22 mouse cellular contexts compared by ENCODE assay signal in the genomic region with DNA sequence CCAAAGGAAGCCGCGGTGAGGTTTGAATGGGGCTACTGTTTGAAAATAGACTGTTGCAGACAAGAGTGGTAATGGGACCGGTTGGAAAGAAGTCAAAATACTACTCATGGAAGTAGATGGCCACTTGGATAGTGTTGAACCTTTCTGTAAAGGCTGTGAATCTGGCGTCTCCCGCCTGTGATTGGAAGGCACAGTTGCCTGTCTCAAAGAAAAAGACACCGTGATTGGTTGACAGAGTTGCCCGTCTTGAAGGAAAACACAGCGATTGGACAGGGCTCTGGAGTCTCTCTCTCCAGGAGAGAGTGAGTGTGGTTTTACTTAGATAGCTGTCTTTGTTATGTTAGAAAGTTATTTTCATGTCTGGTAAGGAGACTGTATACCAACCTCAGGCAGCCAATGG. TPM values are rescaled to one million over a fixed set of nuclear protein-coding genes. Genes with fewer than 3 reads are reported as not detected.
DNase-seq lines count a peak whose midpoint lies in the region; ATAC-seq and TF ChIP-seq lines count a peak whose summit lies in the region.
"Had no signal": no experiment of that assay in that cellular context is flagged by ENCODE, and none has a peak within 500 bp of the region (broad histone marks: within the 10 kb centered on the region; RNA-seq: fewer than 3 reads in every experiment).

No protein-coding gene starts in this region.

- TF ChIP-seq CTCF in MEL (IDR thresholded peaks at IDR 0.05 in 2 of 3, conservative IDR thresholded peaks at IDR 0.05 in 1 of 3; ENCODE audit: control insufficient read depth in 1 of 3, insufficient read depth in 1 of 3, low read depth in 2 of 3, low read length in 3 of 3, poor library complexity in 1 of 3, severe bottlenecking in 1 of 3): no peak
- TF ChIP-seq CTCF in lung, postnatal 0 days (IDR thresholded peaks at IDR 0.05): no peak

- no peaks in the 10 kb centered on the region for H3K4me1 ChIP-seq in MEL (ENCODE audit: control insufficient read depth in 1 of 2, insufficient read depth in 2 of 2, low read length in 2 of 2)
- no peaks in the 10 kb centered on the region for H3K4me1 ChIP-seq in lung, postnatal 0 days (ENCODE audit: insufficient read depth, low read depth, low read length)
- H3K4me1 ChIP-seq in limb, embryonic 10.5 days: no peaks in the 10 kb centered on the region
- H3K4me1 ChIP-seq: hindbrain, embryonic 12.5 days; kidney, embryonic 15.5 days; limb, embryonic 12.5 days; midbrain, embryonic 15.5 days had no signal

- H3K9ac ChIP-seq in MEL (ENCODE audit: control insufficient read depth, low read depth, low read length, poor library complexity, severe bottlenecking): no peak overlapping the region
- no peak overlapping the region for H3K9ac ChIP-seq in lung, postnatal 0 days (replicated peaks; ENCODE audit: low read depth)
- H3K9ac ChIP-seq: hindbrain, embryonic 12.5 days; kidney, embryonic 15.5 days; limb, embryonic 12.5 days; liver, embryonic 14.5 days; midbrain, embryonic 15.5 days had no signal

- no peak overlapping the region for H3K27ac ChIP-seq in MEL (ENCODE audit: control insufficient read depth, low read depth, low read length)
- no peak overlapping the region for H3K27ac ChIP-seq in lung, postnatal 0 days (ENCODE audit: low read length)
- no peak overlapping the region for H3K27ac ChIP-seq in limb, embryonic 10.5 days
- H3K27ac ChIP-seq: heart, adult 2 months; hindbrain, embryonic 12.5 days; kidney, embryonic 15.5 days; limb, embryonic 12.5 days; liver, embryonic 14.5 days; midbrain, embryonic 15.5 days had no signal

- peak; percentile 68 for ATAC-seq in lung, postnatal 0 days
- ATAC-seq: activated CD4-positive, CD25-positive, alpha-beta regulatory T cell, adult 4 months; intestine, embryonic 16.5 days; midbrain, embryonic 15.5 days had no signal

- H3K36me3 ChIP-seq in MEL (ENCODE audit: control insufficient read depth in 1 of 2, insufficient read depth in 2 of 2, low read length in 2 of 2): no peaks in the 10 kb centered on the region
- no peaks in the 10 kb centered on the region for H3K36me3 ChIP-seq in lung, postnatal 0 days (ENCODE audit: insufficient read depth, low read length)
- no peaks in the 10 kb centered on the region for H3K36me3 ChIP-seq in limb, embryonic 10.5 days
- H3K36me3 ChIP-seq: G1E; hindbrain, embryonic 12.5 days; kidney, embryonic 15.5 days; limb, embryonic 12.5 days; midbrain, embryonic 15.5 days had no signal

- H3K4me2 ChIP-seq in lung, postnatal 0 days (replicated peaks; ENCODE audit: low read depth, low read length): no peak overlapping the region
- H3K4me2 ChIP-seq: hindbrain, embryonic 12.5 days; kidney, embryonic 15.5 days; limb, embryonic 12.5 days; midbrain, embryonic 15.5 days had no signal

- H3K4me3 ChIP-seq in MEL (ENCODE audit: control insufficient read depth in 1 of 2, insufficient read depth in 1 of 2, low read depth in 2 of 2, low read length in 2 of 2): no peak overlapping the region
- H3K4me3 ChIP-seq in lung, postnatal 0 days (ENCODE audit: low read depth, low read length): no peak overlapping the region
- H3K4me3 ChIP-seq in limb, embryonic 10.5 days: no peak overlapping the region
- H3K4me3 ChIP-seq: heart, adult 2 months; hindbrain, embryonic 12.5 days; kidney, embryonic 15.5 days; limb, embryonic 12.5 days; midbrain, embryonic 15.5 days had no signal

- no peaks in the 10 kb centered on the region for H3K9me3 ChIP-seq in MEL (replicated peaks; ENCODE audit: insufficient read depth, low read length)
- no peaks in the 10 kb centered on the region for H3K9me3 ChIP-seq in lung, postnatal 0 days (ENCODE audit: low read length)
- no peaks in the 10 kb centered on the region for H3K9me3 ChIP-seq in limb, embryonic 10.5 days (replicated peaks)
- H3K9me3 ChIP-seq: kidney, embryonic 15.5 days; midbrain, embryonic 15.5 days had no signal

- DNase-seq in left cerebral cortex, postnatal 10 days (ENCODE audit: extremely low spot score in 1 of 2, low spot score in 2 of 2): peak; percentile 27 to 51
- no peak for DNase-seq in left cerebral cortex, adult 11 months (ENCODE audit: low spot score)
- DNase-seq in 416B (ENCODE audit: low read depth): peak; percentile 20
- peak; percentile 6 for DNase-seq in MEL (ENCODE audit: low read depth, low spot score)
- peak; percentile 60 for DNase-seq in lung, postnatal 0 days (ENCODE audit: low spot score)
- no peak for DNase-seq in adrenal gland, adult 18-20 months (ENCODE audit: low spot score in 2 of 2)
- DNase-seq in limb, embryonic 10.5 days (ENCODE audit: low spot score): no peak
- no peak for DNase-seq in heart, postnatal 14 days
- DNase-seq: adrenal gland, postnatal 36 days; cerebellum, adult 2 months; gastrocnemius, postnatal 14 days; heart, adult 2 months; layer of hippocampus, postnatal 36 days had no signal

- no peaks in the 10 kb centered on the region for H3K27me3 ChIP-seq in MEL (ENCODE audit: control insufficient read depth in 1 of 2, insufficient read depth in 2 of 2, low read length in 2 of 2)
- H3K27me3 ChIP-seq in lung, postnatal 0 days (replicated peaks; ENCODE audit: insufficient read depth, low read length): no peaks in the 10 kb centered on the region
- no peaks in the 10 kb centered on the region for H3K27me3 ChIP-seq in limb, embryonic 10.5 days (ENCODE audit: low read depth, poor library complexity, severe bottlenecking)
- H3K27me3 ChIP-seq: hindbrain, embryonic 12.5 days; midbrain, embryonic 15.5 days had no signal

- no peak for TF ChIP-seq POLR2A in MEL (IDR thresholded peaks at IDR 0.05; ENCODE audit: control insufficient read depth in 1 of 2, insufficient read depth in 1 of 2, low read depth in 1 of 2, low read length in 2 of 2, poor library complexity in 1 of 2)

- intact Hi-C loops in left cerebral cortex, postnatal 10 days (cut with DNase I): no loop called here
- intact Hi-C loops in heart, postnatal 14 days (cut with DNase I): no loop called here

- H3K79me2 ChIP-seq in MEL (ENCODE audit: control insufficient read depth, insufficient read depth, low read length, poor library complexity): no peaks in the 10 kb centered on the region

- TF ChIP-seq EP300 in MEL (IDR thresholded peaks at IDR 0.05; ENCODE audit: low read depth in 1 of 2, low read length in 2 of 2): no peak
- no peak for TF ChIP-seq EP300 in lung, postnatal 0 days (IDR thresholded peaks at IDR 0.05)

- 57% methylated on average over 8 of the region's 8 CpGs for WGBS in lung, postnatal 0 days
- WGBS in limb, embryonic 10.5 days: 83% methylated on average over 8 of the region's 8 CpGs

- TF ChIP-seq RAD21 in MEL (IDR thresholded peaks at IDR 0.05; ENCODE audit: low read depth, low read length): no peak

TF ChIP-seq in MEL, 35 proteins besides CTCF, POLR2A, EP300 and RAD21:
- TF ChIP-seq ZNF384 (IDR thresholded peaks at IDR 0.05; ENCODE audit: low read depth, low read length) (no peak), MAX (IDR thresholded peaks at IDR 0.05; ENCODE audit: low read length) (no peak), TAL1 (IDR thresholded peaks at IDR 0.05; ENCODE audit: low read length) (no peak), ZC3H11A (IDR thresholded peaks at IDR 0.05; ENCODE audit: low read depth, low read length) (no peak), NELFE (IDR thresholded peaks at IDR 0.05; ENCODE audit: low read depth, low read length) (no peak), ETS1 (IDR thresholded peaks at IDR 0.05; ENCODE audit: low read depth, low read length) (no peak), ZMIZ1 (IDR thresholded peaks at IDR 0.05; ENCODE audit: low read depth, low read length) (no peak), MEF2A (IDR thresholded peaks at IDR 0.05; ENCODE audit: extremely low read depth, insufficient replicate concordance, low read depth, low read length, poor library complexity, severe bottlenecking) (no peak), POLR2AphosphoS2 (IDR thresholded peaks at IDR 0.05; ENCODE audit: low read length) (no peak), UBTF (IDR thresholded peaks at IDR 0.05; ENCODE audit: borderline replicate concordance, insufficient read depth, low read depth, low read length) (no peak), NRF1 (IDR thresholded peaks at IDR 0.05; ENCODE audit: insufficient read depth, low read depth, low read length, poor library complexity, severe bottlenecking) (no peak), GABPA (IDR thresholded peaks at IDR 0.05; ENCODE audit: low read depth, low read length) (no peak), CHD2 (IDR thresholded peaks at IDR 0.05; ENCODE audit: low read length) (no peak), CHD1 (IDR thresholded peaks at IDR 0.05; ENCODE audit: low read depth, low read length) (no peak), KAT2A (conservative IDR thresholded peaks at IDR 0.05; ENCODE audit: low read depth, low read length) (no peak), GATA1 (IDR thresholded peaks at IDR 0.05; ENCODE audit: low read depth, low read length) (no peak), E2F4 (IDR thresholded peaks at IDR 0.05; ENCODE audit: borderline replicate concordance, low read depth, low read length) (no peak), MXI1 (IDR thresholded peaks at IDR 0.05; ENCODE audit: low read depth, low read length) (no peak)

RNA-seq across cellular contexts. Expression of a gene that starts 18.5 kb away (rescaled TPM):
- total RNA-seq in left cerebral cortex, postnatal 10 days (2021): 1 to 10 TPM; 3.3 to 4.9 TPM
- total RNA-seq in MEL (2012; rRNA removed): not detected in 2 replicates
- polyA plus RNA-seq in MEL (2012; ENCODE audit: insufficient read depth in 1 of 2, insufficient read length in 2 of 2, low read depth in 1 of 2, low replicate concordance in 2 of 2, missing spikeins in 1 of 2): under 1 TPM in 1 of 2 experiments, not detected in 1; 0.03 TPM
- polyA plus RNA-seq in lung, postnatal 0 days (2015; fragmentation: Nextera tagmentation; extraction: Ambion mirVana): 0.23 and 0.32 TPM in 2 replicates
- total RNA-seq in adrenal gland, adult 18-20 months (2021): under 1 TPM; 0.06 to 0.07 TPM
- polyA plus RNA-seq in limb, embryonic 10.5 days (2016; fragmentation: Nextera tagmentation; extraction: Ambion mirVana): 0.10 and 0.13 TPM in 2 replicates
- 100 to 1,000 TPM; 129 to 133 TPM for total RNA-seq in heart, postnatal 14 days (2021)
- total RNA-seq: megakaryocyte, adult 5-6 weeks had no signal
- polyA plus RNA-seq: G1E had no signal

Comparison
In these comparisons a context has a peak if more than half of its experiments do, and no peak if none do; other contexts are left out.
1. DNase-seq: peak in left cerebral cortex, postnatal 10 days (2 of 2), 416B (single experiment), MEL (single experiment) and lung, postnatal 0 days (single experiment); none in left cerebral cortex, adult 11 months (single experiment), adrenal gland, adult 18-20 months (0 of 2), limb, embryonic 10.5 days (single experiment) and heart, postnatal 14 days (0 of 2).
2. RNA of a gene that starts 18.5 kb away (total RNA-seq): 129 to 133 TPM in heart, postnatal 14 days; 3.3 to 4.9 TPM in left cerebral cortex, postnatal 10 days, 0.06 to 0.07 TPM in adrenal gland, adult 18-20 months and not detected in MEL; every median in the first group is over 10 times any median in the second.